Mouse (Mus musculus) brain, embryonic 14.5 days (tissue): ENCODE results near the gene Snap25. TPM values are rescaled to one million over a fixed set of nuclear protein-coding genes. Genes with fewer than 3 reads are reported as not detected.

Experiments
- DNase-seq: peaks from one replicate; pipeline ENCODE4 v3.0.0-alpha.2; 2011; ENCODE audit warnings: low read depth
- CTCF ChIP-seq: fragments of 200-500 bp; IDR thresholded peaks from 2 replicates; pipeline ENCODE4 v1.5.1; 2012; ENCODE audit warnings: inconsistent platforms, mild to moderate bottlenecking, moderate library complexity, borderline replicate concordance; ENCODE audit not compliant: insufficient read depth, insufficient read length; ENCODE audit errors: extremely low read depth
- POLR2A ChIP-seq: fragments of 200-500 bp; IDR thresholded peaks from 2 replicates; pipeline ENCODE4 v1.6.1; 2012; ENCODE audit warnings: mild to moderate bottlenecking, inconsistent platforms, borderline replicate concordance; ENCODE audit not compliant: poor library complexity, insufficient read depth, insufficient read length, severe bottlenecking; ENCODE audit errors: extremely low read depth
- polyA plus RNA-seq: library from polyadenylated mRNA; depleted of rRNA; stranded (reverse); fragments of >200 nt; gene quantifications from 2 replicates; pipeline ENCODE4 v1.2.3, GENCODE M21; 2012

Gene Snap25
- polyA plus RNA-seq, 1 experiment: 153 TPM

GRCm38 (mm10) chr2:136682146-136682860 lies 30.9 kb upstream of the Snap25 start:
- DNase-seq: peak; percentile 61
- TF ChIP-seq POLR2A (no peak), CTCF (no peak)

GRCm38 (mm10) chr2:136686195-136686594 lies 27.1 kb upstream of the Snap25 start:
- TF ChIP-seq CTCF (no peak), POLR2A (no peak)
- DNase-seq: peak; percentile 70

GRCm38 (mm10) chr2:136687316-136687715 lies 25.9 kb upstream of the Snap25 start:
- DNase-seq: no peak
- TF ChIP-seq POLR2A (no peak), CTCF (no peak)

GRCm38 (mm10) chr2:136689476-136689875 lies 23.8 kb upstream of the Snap25 start:
- DNase-seq: no peak
- TF ChIP-seq CTCF: no peak
- TF ChIP-seq POLR2A: no peak

GRCm38 (mm10) chr2:136691681-136692080 lies 21.6 kb upstream of the Snap25 start:
- DNase-seq: no peak
- TF ChIP-seq CTCF (no peak), POLR2A (no peak)

- DNase-seq: no peak
- TF ChIP-seq CTCF (no peak), POLR2A (no peak)
Measured at GRCm38 (mm10) chr2:136699429-136700227, 13.6 kb upstream of the Snap25 start.

- TF ChIP-seq POLR2A: no peak
- no peak for TF ChIP-seq CTCF
- no peak for DNase-seq
Measured at GRCm38 (mm10) chr2:136703376-136703775, 9.9 kb upstream of the Snap25 start.

- TF ChIP-seq POLR2A: no peak
- TF ChIP-seq CTCF: no peak
- DNase-seq: no peak
Measured at GRCm38 (mm10) chr2:136711155-136711554, 2.1 kb upstream of the Snap25 start.

GRCm38 (mm10) chr2:136711746-136712440 lies 1.4 kb upstream of the Snap25 start:
- peak; percentile 61 for DNase-seq
- no peak for TF ChIP-seq POLR2A

- DNase-seq: peak; percentile 53
- no peak for TF ChIP-seq POLR2A
Measured at GRCm38 (mm10) chr2:136712441-136713015, 725 bp upstream of the Snap25 start.

GRCm38 (mm10) chr2:136714008-136714411 lies 757 bp downstream of the Snap25 start:
- no peak for TF ChIP-seq POLR2A
- no peak for TF ChIP-seq CTCF
- peak; percentile 82 for DNase-seq
